Mouse (Mus musculus): ENCODE results near the gene Ankrd66.

DNA sequence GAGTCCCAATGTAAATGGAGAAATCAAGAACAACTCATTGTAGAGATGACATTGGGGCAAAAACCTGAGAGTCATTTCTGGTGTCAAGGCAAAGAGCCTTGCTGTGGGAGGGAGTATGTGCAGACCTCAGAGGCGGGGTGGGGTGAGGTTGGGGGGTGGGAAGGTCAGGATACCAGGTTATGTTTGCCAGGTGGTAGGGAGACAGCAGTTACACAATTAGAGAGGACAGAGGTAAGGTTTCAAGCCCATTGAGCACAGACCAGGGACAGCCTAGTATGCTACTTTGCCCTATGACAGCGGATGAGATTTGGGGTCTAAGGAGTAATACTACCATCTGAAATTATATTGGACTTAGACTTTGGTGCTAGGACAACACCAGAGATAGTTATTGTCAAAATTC, 43.8 kb upstream of the Ankrd66 start:
- TF ChIP-seq POLR2A (IDR thresholded peaks at IDR 0.05; ENCODE audit: control insufficient read depth, extremely low read depth, insufficient read depth, low read length, poor library complexity) (no peak), CTCF (IDR thresholded peaks at IDR 0.05; ENCODE audit: borderline replicate concordance, control insufficient read depth, extremely low read depth, insufficient read depth, low read length, poor library complexity) (no peak)

All from thymus, adult 2 months (tissue).